Mouse (Mus musculus) forebrain, postnatal 0 days (tissue): Measurements from ENCODE around the gene Dnajc12. TPM values are rescaled to one million over a fixed set of nuclear protein-coding genes. Genes with fewer than 3 reads are reported as not detected.
"Not testable (repeated sequence)": the region's sequence is repeated elsewhere in the genome, so short reads cannot be mapped to it uniquely, and the experiment has no call there.

Experiments
- ATAC-seq: fragments of 200-750 bp; cut with Nextera tagmentation; 2 replicates; pipeline ENCODE4 v1.8.0; 2017; ENCODE audit warnings: mild to moderate bottlenecking, moderate library complexity
- DNase-seq: peaks from one replicate; pipeline ENCODE4 v3.0.0-alpha.2; 2015
- H3K27ac ChIP-seq: fragments of 300-500 bp; sonication (generic); 2 replicates; pipeline ENCODE4 v1.5.1; 2014; ENCODE audit warnings: low read depth, mild to moderate bottlenecking, antibody characterized with exemption, low read length, moderate library complexity, mixed read lengths
- H3K27me3 ChIP-seq: fragments of 300-500 bp; sonication (generic); 2 replicates; pipeline ENCODE4 v1.6.1; 2014; ENCODE audit warnings: mild to moderate bottlenecking, low read length, mixed read lengths; ENCODE audit not compliant: insufficient read depth
- H3K36me3 ChIP-seq: fragments of 300-500 bp; sonication (generic); 2 replicates; pipeline ENCODE4 v1.6.1; 2014; ENCODE audit warnings: mild to moderate bottlenecking, moderate library complexity; ENCODE audit not compliant: insufficient read depth
- H3K4me1 ChIP-seq: fragments of 300-500 bp; sonication (generic); 2 replicates; pipeline ENCODE4 v1.6.1; 2014; ENCODE audit warnings: antibody characterized with exemption; ENCODE audit not compliant: insufficient read depth
- H3K4me2 ChIP-seq: fragments of 300-500 bp; sonication (generic); 2 replicates; pipeline ENCODE4 v1.6.1; 2014; ENCODE audit warnings: low read depth, mild to moderate bottlenecking, moderate library complexity
- H3K4me3 ChIP-seq: fragments of 300-500 bp; sonication (generic); 2 replicates; pipeline ENCODE4 v1.5.1; 2014; ENCODE audit warnings: low read depth, low read length, mixed read lengths
- H3K9ac ChIP-seq: fragments of 300-500 bp; sonication (generic); 2 replicates; pipeline ENCODE4 v1.6.1; 2014; ENCODE audit warnings: mild to moderate bottlenecking
- H3K9me3 ChIP-seq: fragments of 300-500 bp; sonication (generic); 2 replicates; pipeline ENCODE4 v1.6.1; 2016; ENCODE audit warnings: low read length
- CTCF ChIP-seq: sonication (generic); IDR thresholded peaks from 2 replicates; pipeline ENCODE4 v1.5.1; 2016; ENCODE audit warnings: antibody characterized with exemption, control low read depth, low read depth
- WGBS: fragments of 180-500 bp; shearing (Covaris S2); extraction: QIAGEN DNeasy Blood & Tissue Kit; methylation state at CpG from one replicate; pipeline ENCODE4 v1.1.7; 2014; 5-methylcytosine and 5-hydroxymethylcytosine counted together
- polyA plus RNA-seq: library from polyadenylated mRNA; unstranded; fragments of >200 nt; fragmentation: Nextera tagmentation; extraction: Ambion mirVana; gene quantifications from 2 replicates; pipeline ENCODE4 v1.2.1, GENCODE M21; 2015
- total RNA-seq: library from RNA; depleted of rRNA; stranded (reverse); fragments of >200 nt; gene quantifications from 2 replicates; pipeline ENCODE4 v1.2.3, GENCODE M21; 2014

The Dnajc12 gene
- total and polyA plus RNA-seq, 2 experiments from 2014 or later = 8.4 to 11.0 TPM

- Histone ChIP-seq H3K9me3 (no peaks in the 10 kb centered on the region), H3K4me3 (no peak overlapping the region), H3K36me3 (no peaks in the 10 kb centered on the region), H3K9ac (no peak overlapping the region), H3K27me3 (no peaks in the 10 kb centered on the region), H3K4me1 (no peaks in the 10 kb centered on the region), H3K27ac (no peak overlapping the region), H3K4me2 (no peak overlapping the region)
- no peak for DNase-seq
- no peak for TF ChIP-seq CTCF
- ATAC-seq = no peak
- 94% methylated on average over 3 of the region's 3 CpGs for WGBS
Measured at GRCm38 (mm10) chr10:63344751-63345150, 37.5 kb upstream of the Dnajc12 start.

- 35% methylated on average over 3 of the region's 3 CpGs for WGBS
- ATAC-seq (no peak), DNase-seq (no peak)
- Histone ChIP-seq H3K27me3 (no peaks in the 10 kb centered on the region), H3K4me3 (no peak overlapping the region), H3K9me3 (no peaks in the 10 kb centered on the region), H3K27ac (no peak overlapping the region), H3K36me3 (no peaks in the 10 kb centered on the region), H3K4me2 (no peak overlapping the region), H3K4me1 (peaks cover 4% of the 10 kb centered on the region; the same call in 1 of the 2 replicates), H3K9ac (no peak overlapping the region)
- no peak for TF ChIP-seq CTCF
Measured at GRCm38 (mm10) chr10:63348291-63348690, 34.0 kb upstream of the Dnajc12 start.

- ATAC-seq (no peak), DNase-seq (no peak)
- Histone ChIP-seq H3K27ac (no peak overlapping the region), H3K4me2 (no peak overlapping the region), H3K4me1 (peaks cover 4% of the 10 kb centered on the region; the same call in 1 of the 2 replicates), H3K4me3 (no peak overlapping the region), H3K27me3 (no peaks in the 10 kb centered on the region), H3K36me3 (no peaks in the 10 kb centered on the region), H3K9me3 (no peaks in the 10 kb centered on the region), H3K9ac (no peak overlapping the region)
- WGBS = 88% methylated on average over 7 of the region's 7 CpGs
- no peak for TF ChIP-seq CTCF
Measured at GRCm38 (mm10) chr10:63350666-63351065, 31.6 kb upstream of the Dnajc12 start.

- ATAC-seq = not testable (repeated sequence)
Measured at GRCm38 (mm10) chr10:63351099-63351498, 31.1 kb upstream of the Dnajc12 start.

GRCm38 (mm10) chr10:63352111-63352510 is 30.1 kb upstream of the Dnajc12 start:
- Histone ChIP-seq H3K4me2 (no peak overlapping the region), H3K9me3 (no peaks in the 10 kb centered on the region), H3K27ac (no peak overlapping the region), H3K27me3 (no peaks in the 10 kb centered on the region), H3K4me3 (no peak overlapping the region), H3K4me1 (peaks cover 4% of the 10 kb centered on the region; the same call in 1 of the 2 replicates), H3K36me3 (no peaks in the 10 kb centered on the region), H3K9ac (no peak overlapping the region)
- no peak for TF ChIP-seq CTCF
- DNase-seq (no peak), ATAC-seq (no peak)
- WGBS = 40% methylated on average over 5 of the region's 5 CpGs

More at GRCm38 (mm10) chr10:63351099-63351498, 31.1 kb upstream of the Dnajc12 start:
- H3K4me1 ChIP-seq, H3K36me3 ChIP-seq, H3K4me2 ChIP-seq, H3K9ac ChIP-seq, H3K4me3 ChIP-seq, H3K27ac ChIP-seq, DNase-seq, H3K27me3 ChIP-seq, H3K9me3 ChIP-seq: not testable (repeated sequence)
- WGBS = 86% methylated on average over 7 of the region's 7 CpGs

- Histone ChIP-seq H3K36me3 (no peaks in the 10 kb centered on the region), H3K27me3 (no peaks in the 10 kb centered on the region), H3K9me3 (no peaks in the 10 kb centered on the region), H3K27ac (no peak overlapping the region), H3K9ac (no peak overlapping the region), H3K4me1 (no peaks in the 10 kb centered on the region), H3K4me2 (no peak overlapping the region), H3K4me3 (no peak overlapping the region)
- ATAC-seq (no peak), DNase-seq (no peak)
- 64% methylated on average over 1 of the region's 1 CpGs for WGBS
- no peak for TF ChIP-seq CTCF
Measured at GRCm38 (mm10) chr10:63360502-63360901, 21.7 kb upstream of the Dnajc12 start.

- Histone ChIP-seq H3K9me3 (no peaks in the 10 kb centered on the region), H3K36me3 (no peaks in the 10 kb centered on the region), H3K4me2 (no peak overlapping the region), H3K9ac (no peak overlapping the region), H3K4me3 (no peak overlapping the region), H3K27ac (no peak overlapping the region), H3K27me3 (no peaks in the 10 kb centered on the region), H3K4me1 (no peaks in the 10 kb centered on the region)
- 53% methylated on average over 7 of the region's 7 CpGs for WGBS
- no peak for DNase-seq
- no peak for TF ChIP-seq CTCF
- ATAC-seq = no peak
Measured at GRCm38 (mm10) chr10:63365918-63366455, 16.3 kb upstream of the Dnajc12 start.
